Mouse (Mus musculus) heart, adult 11 months (tissue): ENCODE measurements around the gene Cdhr4.
A peak's percentile ranks its signal among the peaks of the same experiment; 100 is the strongest.
"Not testable (repeated sequence)": the region's sequence is repeated elsewhere in the genome, so short reads cannot be mapped to it uniquely, and the experiment has no call there.

Experiments used
- DNase-seq: peaks from one replicate; pipeline ENCODE4 v3.0.0; 2022

Cdhr4 gene

DNA sequence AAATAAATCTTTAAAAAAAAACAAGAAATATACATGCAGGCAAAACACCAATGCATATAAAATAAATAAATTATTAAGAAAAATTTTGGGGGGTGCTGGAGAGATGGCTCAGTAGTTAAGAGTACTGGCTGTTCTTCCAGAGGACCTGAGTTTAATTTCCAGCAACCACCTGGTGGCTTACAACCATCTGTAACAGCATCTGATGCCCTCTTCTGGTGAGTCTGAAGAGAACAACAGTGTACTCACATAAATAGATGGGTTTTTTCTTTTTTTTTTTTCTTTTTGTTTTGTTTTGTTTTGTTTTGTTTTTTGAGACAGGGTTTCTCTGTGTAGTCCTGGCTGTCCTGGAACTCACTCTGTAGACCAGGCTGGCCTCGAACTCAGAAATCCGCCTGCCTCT lies 21.3 kb downstream of the Cdhr4 start:
- DNase-seq: not testable (repeated sequence)

DNA sequence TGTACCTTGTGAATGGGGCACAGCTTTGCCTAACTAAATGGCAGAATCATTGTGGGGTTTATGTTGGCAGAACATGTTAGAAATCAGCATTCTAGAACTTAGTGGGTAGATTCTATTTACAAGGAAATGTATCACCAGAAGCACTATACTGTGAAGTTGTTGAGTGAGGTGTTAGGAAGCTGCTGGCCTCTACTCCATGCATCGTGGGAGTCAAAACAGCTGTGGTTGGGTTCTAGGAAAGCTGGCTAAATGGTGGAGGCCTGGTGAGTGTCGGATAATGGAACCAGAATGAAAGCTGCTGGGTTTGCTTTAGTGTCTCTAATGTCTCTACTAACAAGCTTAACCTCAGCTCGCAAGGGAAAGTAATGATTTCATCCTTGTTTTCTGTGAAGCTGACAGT lies 24.8 kb downstream of the Cdhr4 start:
- DNase-seq: no peak

DNA sequence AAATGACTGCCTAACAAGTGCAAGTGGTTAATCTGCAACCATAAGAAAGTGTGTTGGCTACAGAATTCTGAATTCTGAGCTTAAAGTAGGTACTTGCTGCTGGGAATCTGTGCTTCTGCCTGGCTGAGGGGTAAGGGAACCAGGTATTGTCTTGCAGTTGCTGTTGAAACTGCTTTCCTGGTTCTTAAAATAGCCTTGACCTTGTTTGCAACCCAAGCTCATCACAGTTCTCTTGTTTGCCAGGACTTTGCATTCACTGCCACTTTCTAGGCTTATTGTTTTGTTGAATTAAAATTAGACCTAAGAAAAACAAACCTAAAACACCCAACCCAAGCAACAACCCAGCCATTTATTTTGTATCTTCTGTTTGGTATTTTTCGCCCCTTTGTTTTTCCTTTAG lies 28.4 kb downstream of the Cdhr4 start:
- no peak for DNase-seq

DNA sequence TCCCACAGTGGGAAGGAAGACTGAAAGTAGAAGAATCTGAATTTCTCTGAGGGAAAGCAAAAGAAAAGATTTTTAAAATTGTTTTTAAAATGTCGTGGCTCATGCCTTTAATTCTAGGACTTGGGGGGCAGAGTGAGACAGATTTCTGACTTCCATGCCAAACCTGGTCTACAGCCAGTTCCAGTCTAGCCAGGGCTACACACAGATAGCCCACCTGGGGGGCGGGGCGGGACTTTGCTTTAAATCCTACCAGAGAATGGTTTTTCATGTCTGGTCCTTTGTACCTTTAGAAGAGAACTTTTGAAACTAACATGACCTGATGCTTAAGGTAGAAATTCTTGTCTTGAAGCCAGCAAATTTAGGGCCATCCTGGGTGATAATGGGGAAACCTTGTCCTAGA lies 30.9 kb downstream of the Cdhr4 start:
- no peak for DNase-seq

DNA sequence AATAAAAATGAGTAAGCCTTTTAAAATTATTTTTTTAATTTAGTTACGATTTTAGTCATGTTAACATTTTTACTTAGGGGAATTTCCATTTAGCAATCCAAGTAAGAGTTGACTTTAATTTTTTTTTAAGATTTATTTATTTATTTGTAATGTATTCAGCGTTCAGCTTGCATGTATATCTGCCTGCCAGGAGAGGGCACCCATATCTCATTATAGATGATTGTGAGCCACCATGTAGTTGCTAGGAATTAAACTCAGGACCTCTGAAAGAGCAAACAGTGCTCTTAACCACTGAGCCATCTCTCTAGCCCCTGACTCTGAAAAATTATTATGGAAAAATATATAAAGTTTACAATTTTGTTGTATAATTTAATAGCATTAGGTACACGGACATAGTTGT lies 34.3 kb downstream of the Cdhr4 start:
- DNase-seq: no peak

DNA sequence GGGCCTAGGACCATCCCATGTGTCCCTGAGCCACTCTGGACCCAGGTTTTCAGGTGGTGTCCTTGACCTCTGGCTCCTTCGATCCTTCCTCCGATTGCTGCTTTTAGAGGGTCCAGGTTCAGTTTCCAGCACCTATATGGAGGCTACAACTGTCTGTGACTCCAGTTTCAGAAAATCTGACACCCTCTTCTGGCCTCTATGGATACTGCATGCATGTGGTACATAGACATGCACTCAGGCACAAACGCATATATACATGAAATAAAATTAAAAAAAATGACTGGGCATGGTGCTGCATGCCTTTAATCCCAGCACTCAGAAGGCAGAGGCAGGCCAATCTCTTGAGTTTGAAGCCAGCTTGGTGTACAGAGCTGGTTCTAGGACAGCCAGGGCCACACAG lies 35.6 kb downstream of the Cdhr4 start:
- DNase-seq: no peak

DNA sequence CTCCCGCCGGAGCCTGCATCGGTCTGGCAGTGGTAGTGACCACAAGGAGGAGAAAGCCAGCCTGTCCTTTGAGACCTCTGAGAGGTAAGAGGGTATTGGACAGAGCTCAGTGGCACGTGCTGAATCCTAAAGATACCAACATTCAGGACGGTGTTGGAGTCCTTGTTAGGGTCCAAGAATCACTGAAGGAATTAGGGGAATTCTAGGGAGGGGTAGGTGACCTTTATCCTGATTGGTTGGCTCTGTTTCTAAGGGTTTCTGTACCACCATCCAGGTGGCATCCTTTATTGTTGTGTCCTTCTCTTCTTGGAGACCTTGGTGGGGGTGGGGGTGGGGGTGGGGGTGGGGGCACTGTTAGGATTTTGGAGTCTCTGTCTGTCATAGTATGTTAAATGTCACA lies 39.8 kb downstream of the Cdhr4 start:
- no peak for DNase-seq

DNA sequence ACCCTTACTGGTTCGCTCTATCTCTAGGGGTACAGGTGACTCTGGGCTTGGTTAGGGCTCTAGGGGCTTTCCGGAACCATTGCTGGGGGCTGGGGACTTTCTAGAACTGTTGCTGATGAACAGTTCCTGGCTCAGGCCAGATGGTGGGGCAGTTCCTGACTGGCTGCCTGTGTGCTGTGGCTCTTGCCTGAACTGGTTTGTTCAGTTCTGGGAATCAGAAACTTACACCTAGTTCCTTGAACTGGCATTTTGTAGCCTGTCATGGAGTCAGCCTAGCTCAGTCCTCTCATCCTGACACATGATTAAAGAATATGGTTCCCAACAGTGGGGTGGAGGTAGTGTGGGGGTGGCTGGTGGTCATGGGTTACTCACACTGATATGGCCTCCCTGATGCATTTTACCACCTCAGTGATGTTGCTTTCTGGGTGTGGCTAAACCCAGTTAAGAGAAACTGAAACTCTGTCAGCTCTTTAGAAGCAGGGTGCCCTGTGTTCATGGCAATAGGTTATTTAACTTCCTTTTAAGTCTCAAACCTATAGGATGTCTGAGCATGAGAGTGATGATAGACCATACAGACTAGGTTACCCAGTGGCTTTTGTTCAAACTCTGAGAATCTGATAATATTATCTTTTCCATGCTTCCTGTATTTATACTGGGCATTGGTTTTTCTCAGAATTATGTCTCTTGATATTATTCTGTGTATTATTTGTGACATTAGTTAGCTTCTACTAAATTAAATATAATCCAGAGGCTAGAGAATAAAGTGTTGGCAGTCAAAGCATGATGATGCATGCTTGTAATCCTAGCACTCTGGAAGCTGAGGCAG lies 43.2 kb downstream of the Cdhr4 start:
- DNase-seq: no peak

DNA sequence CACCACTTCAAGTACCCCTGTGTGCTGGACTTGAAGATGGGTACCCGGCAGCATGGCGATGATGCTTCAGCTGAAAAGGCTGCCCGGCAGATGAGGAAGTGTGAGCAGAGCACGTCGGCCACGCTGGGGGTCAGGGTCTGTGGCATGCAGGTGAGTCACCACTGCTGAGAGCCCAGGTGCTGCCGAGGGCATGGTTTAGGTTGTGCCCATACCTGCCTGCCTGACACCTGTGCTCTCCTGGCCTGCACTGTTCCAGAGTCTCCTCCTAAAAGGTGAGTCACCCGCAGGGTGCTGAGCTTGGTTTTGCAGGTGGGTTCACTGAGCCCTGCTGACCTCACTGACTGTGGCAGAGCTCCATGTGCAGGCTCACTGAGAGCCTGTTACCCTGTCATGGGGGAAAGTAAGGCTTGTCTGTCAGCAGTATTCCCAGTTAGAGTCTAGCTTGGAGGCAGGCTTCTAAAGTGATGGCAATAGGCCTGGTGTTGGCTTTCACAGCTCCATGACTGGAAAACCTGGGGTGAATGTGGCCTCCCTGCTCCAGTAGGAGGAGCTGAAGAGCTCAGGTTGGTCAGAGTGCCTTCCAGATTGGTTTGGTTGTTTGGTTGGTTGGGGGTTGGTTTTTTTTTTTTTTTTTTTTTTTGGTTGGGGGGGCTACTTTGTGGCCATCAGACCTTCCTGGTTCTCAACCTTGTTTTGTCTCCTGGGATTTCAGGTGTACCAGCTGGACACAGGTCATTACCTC lies 52.6 kb downstream of the Cdhr4 start:
- peak; percentile 92 for DNase-seq

DNA sequence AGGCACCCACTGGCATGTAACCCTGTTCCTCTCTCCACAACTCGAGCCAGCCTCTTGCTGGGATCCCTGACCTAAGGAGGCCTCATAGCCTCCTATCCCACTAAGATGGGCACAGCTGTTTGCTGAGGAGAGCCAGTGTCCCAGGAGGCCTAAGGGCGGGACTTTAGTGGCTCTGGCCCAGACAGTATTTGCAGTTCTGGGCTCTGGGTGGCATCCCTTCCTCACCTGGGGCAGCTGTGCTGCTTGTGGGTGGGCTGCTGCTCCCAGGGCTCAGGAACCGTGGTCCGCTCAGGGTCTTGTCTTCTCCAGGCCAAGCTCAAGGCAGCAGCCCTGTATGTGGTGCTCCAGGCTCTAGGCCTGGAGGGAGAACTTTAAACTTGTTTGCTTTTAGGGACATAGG lies 54.3 kb downstream of the Cdhr4 start:
- peak; percentile 91 for DNase-seq

DNA sequence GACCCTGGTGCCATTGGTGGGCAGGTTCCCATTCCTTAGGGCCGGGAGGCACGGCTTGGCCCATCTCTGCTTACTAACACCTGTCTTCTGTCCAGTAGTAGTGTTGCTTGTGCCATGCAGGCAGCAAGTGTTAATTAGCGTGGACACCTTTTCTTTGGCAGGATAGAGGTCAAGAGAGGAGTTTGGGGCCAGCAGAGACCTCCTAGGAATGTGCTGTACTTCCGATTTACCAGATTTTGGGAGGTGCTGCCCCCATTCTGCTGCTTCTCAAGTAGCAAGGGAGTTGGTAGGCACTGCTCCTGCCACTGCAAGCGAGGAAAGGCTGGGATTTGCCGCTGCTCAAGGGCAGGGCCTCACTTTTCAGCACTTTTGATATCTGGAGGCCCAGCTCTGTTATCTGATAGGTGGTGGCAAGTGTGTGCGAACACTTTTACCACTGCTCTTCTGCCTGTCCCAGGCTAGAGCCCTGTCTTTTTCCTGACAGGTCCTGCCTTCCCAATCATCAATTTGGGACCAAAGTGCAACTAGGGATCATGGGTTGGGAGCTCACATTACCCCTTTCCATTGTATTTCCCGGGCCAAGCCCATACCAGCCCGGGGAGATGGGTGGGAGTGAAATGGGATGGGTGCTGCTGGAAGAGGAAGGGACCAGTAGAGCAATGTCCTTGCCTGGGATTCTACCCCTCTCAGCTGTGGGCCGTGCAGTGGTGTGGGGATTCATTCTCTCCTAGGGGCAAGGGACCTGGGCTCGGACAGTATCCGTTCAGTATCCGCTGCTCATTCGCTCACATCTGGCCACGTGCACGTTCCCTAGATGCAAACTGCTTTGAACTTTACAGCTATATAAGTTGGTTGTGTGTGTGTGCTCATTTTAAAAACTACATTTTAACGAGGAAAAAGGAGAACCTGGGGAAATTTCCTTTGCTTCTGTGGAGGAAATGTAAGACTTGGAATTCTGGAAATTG lies 55.6 kb downstream of the Cdhr4 start:
- DNase-seq: peak; percentile 94

DNA sequence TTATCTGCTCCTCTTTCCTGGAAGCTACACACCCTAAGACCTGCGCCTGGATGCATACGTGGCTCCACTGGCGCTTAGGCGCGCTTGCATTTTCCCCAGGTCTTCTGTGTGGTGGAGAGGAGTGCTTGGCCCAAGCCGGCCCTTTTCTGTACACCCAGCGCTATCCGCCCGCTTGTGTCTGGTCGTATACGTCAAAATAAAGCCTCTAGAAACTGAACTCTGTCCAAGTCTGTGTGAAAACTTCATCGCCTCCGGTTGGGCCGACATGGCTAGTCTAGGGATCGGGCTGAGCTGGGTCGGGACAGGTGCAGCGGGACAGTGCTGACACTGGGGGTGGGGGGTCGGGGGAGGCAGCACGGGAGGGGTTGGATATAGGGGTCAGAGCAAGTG lies 56.3 kb downstream of the Cdhr4 start:
- DNase-seq: no peak

DNA sequence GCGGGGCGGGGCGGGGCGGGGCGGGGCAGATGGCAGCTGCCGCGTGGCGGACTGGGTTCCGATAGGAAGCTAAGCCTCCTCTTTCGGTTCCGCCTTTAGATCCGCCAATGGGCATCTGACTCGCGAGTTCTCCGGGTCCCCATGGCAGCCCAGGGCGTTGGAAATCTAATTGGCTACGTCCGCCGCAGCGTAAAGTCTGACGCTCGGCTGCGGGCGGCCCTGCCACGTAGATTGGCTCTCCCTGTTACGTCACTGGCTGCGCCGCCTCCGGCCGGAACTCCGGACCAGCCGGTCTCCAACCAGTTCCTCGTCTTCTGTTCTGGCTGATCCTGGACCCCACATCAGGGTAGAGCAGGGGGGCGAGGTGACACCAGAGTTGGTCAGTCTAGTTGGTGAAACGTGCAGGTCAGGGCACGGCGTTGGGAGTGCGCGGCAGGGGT lies 56.7 kb downstream of the Cdhr4 start, which contains the start of gene Gmppb:
Gene Gmppb (plus strand): TSS at position 227 of the 440 bp plus-strand sequence.
- DNase-seq: peak; percentile 100
